Mouse (Mus musculus): ENCODE measurements at regions not wholly inside any gene's neighbourhood (a gene's known extent, or its start where the extent isn't known, plus 50 kb on each side); places are given as distances from the start of the nearest gene placed in this dataset.

DNA sequence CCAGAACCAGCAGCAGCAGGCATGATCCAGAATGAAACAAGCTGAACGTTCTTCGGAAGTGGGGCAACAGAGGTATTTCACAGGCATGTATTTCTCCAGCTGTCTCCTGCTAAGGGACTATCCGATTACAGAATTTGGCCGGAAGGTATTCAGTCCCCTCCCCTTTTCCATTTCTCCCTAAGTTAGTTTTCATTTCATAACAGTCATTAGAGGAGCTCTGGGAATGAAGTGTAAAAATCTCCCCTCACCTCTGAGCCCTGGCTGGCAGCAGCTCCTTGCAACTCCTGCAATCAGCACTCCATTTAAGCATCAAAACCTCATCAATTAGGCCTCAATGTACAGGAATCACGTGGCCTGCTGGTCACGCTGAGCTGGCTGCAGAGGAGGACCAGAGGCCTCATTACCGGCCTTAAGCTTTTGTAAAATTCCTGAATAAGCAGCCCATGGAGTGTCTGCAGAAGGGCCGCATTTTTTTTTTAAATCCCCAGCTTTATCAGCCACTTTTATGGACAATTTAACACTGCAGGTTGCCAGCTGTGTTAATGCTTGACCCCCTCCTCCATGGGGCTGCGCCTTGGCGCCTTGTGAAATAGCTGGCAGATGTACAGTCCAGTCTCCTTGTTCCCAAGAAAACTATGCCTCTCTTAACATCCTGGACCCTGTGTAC lies 456.1 kb upstream of the Kirrel3 start:
- H3K36me3 ChIP-seq (ENCODE audit: control insufficient read depth, insufficient read depth, low read length), result no peaks in the 10 kb centered on the region
- no peak overlapping the region for H3K9ac ChIP-seq (ENCODE audit: low read length)
- no peak overlapping the region for H3K4me3 ChIP-seq (ENCODE audit: low read depth, low read length)
- no peaks in the 10 kb centered on the region for H3K27me3 ChIP-seq (ENCODE audit: control insufficient read depth, insufficient read depth, low read length)
- H3K4me1 ChIP-seq (ENCODE audit: control insufficient read depth, insufficient read depth, low read length), result no peaks in the 10 kb centered on the region
- no peak overlapping the region for H3K27ac ChIP-seq (ENCODE audit: low read depth, low read length)
- DNase-seq (ENCODE audit: low spot score) (peak; percentile 53), ATAC-seq (ENCODE audit: insufficient read depth, low FRiP score, low TSS enrichment) (peak; percentile 55; the same call in 1 of the 2 replicates)
- no peak overlapping the region for H3K4me2 ChIP-seq (ENCODE audit: low read depth)
- no peaks in the 10 kb centered on the region for H3K9me3 ChIP-seq (ENCODE audit: control insufficient read depth, low read length)
- WGBS, result 44% methylated on average over 10 of the region's 10 CpGs

DNA sequence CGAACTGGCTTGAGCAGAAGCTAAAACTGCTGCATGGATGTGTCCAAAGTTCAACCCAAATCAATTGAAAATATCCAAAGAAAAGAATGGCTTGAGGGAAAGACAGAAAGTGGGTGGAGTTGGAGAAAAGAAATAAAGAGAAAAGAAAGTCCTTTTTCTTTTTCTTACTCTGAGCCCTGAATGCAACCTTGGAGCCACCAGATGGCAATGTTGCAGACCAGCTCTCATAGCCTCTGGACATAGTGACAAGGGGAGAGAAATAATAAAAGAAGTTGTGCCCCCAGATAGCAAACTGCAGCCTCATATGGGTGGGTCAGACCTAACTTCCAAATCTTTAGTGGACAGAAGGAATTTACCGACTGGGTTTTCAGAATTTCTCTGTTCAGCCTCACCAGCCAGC lies 431.3 kb upstream of the Kirrel3 start:
- Histone ChIP-seq H3K9ac (ENCODE audit: low read length) (no peak overlapping the region), H3K4me1 (ENCODE audit: control insufficient read depth, insufficient read depth, low read length) (no peaks in the 10 kb centered on the region), H3K27ac (ENCODE audit: low read depth, low read length) (no peak overlapping the region), H3K9me3 (ENCODE audit: control insufficient read depth, low read length) (no peaks in the 10 kb centered on the region), H3K4me2 (ENCODE audit: low read depth) (no peak overlapping the region), H3K27me3 (ENCODE audit: control insufficient read depth, insufficient read depth, low read length) (no peaks in the 10 kb centered on the region), H3K4me3 (ENCODE audit: low read depth, low read length) (no peak overlapping the region), H3K36me3 (ENCODE audit: control insufficient read depth, insufficient read depth, low read length) (no peaks in the 10 kb centered on the region)
- WGBS, result 62% methylated on average over 2 of the region's 2 CpGs
- no peak; the same call in 1 of the 2 replicates for ATAC-seq (ENCODE audit: insufficient read depth, low FRiP score, low TSS enrichment)
- peak; percentile 15 for DNase-seq (ENCODE audit: low spot score)
